Mouse (Mus musculus) small intestine, adult 2 months (tissue): ENCODE measurements around the gene Rpusd4. TPM values are rescaled to one million over a fixed set of nuclear protein-coding genes. Genes with fewer than 3 reads are reported as not detected.

Experiments
- H3K27ac ChIP-seq: fragments of 200-500 bp; 2 replicates; pipeline ENCODE4 v1.5.1; 2012; ENCODE audit warnings: low read depth, low read length, control low read depth, inconsistent platforms; ENCODE audit not compliant: insufficient read depth
- H3K27me3 ChIP-seq: fragments of 200-500 bp; 2 replicates; pipeline ENCODE4 v1.6.1; 2012; ENCODE audit warnings: mild to moderate bottlenecking, moderate library complexity, low read length, inconsistent platforms; ENCODE audit not compliant: control insufficient read depth, insufficient read depth
- H3K36me3 ChIP-seq: fragments of 200-500 bp; 2 replicates; pipeline ENCODE4 v1.6.1; 2012; ENCODE audit warnings: mild to moderate bottlenecking, low read length, control low read depth, inconsistent platforms; ENCODE audit not compliant: control insufficient read depth, insufficient read depth
- H3K4me1 ChIP-seq: fragments of 200-500 bp; 2 replicates; pipeline ENCODE4 v1.6.1; 2012; ENCODE audit warnings: low read length, inconsistent platforms, mixed read lengths; ENCODE audit not compliant: control insufficient read depth, insufficient read depth, insufficient read length
- H3K4me3 ChIP-seq: fragments of 200-500 bp; 2 replicates; pipeline ENCODE4 v1.5.1; 2012; ENCODE audit warnings: low read depth, mild to moderate bottlenecking, control low read depth, inconsistent platforms, low read length, moderate library complexity
- CTCF ChIP-seq: fragments of 200-500 bp; IDR thresholded peaks from 2 replicates; pipeline ENCODE4 v1.5.1; 2012; ENCODE audit warnings: low read depth, mild to moderate bottlenecking, control low read depth, inconsistent platforms, low read length, moderate library complexity, mixed read lengths; ENCODE audit not compliant: insufficient replicate concordance, insufficient read length; ENCODE audit errors: extremely low read depth
- POLR2A ChIP-seq: fragments of 200-500 bp; IDR thresholded peaks from 2 replicates; pipeline ENCODE4 v1.6.1; 2012; ENCODE audit warnings: low read depth, mild to moderate bottlenecking, control low read depth, inconsistent platforms, low read length, moderate library complexity
- WGBS: fragments of 180-500 bp; shearing (Covaris S2); methylation state at CpG from one replicate; pipeline ENCODE4 v1.1.7; 2018; 5-methylcytosine and 5-hydroxymethylcytosine counted together
- polyA plus RNA-seq: library from polyadenylated mRNA; depleted of rRNA; stranded (reverse); fragments of >200 nt; gene quantifications from 2 replicates; pipeline ENCODE4 v1.2.3, GENCODE M21; 2012; rRNA removed

Rpusd4 gene
- polyA plus RNA-seq, 1 experiment: 3.8 TPM

GRCm38 (mm10) chr9:35320288-35320687 is 52.6 kb downstream of the Rpusd4 start:
- Histone ChIP-seq H3K4me1 (peaks cover 11% of the 10 kb centered on the region; the same call in 1 of the 2 replicates), H3K4me3 (no peak overlapping the region), H3K27ac (no peak overlapping the region), H3K36me3 (no peaks in the 10 kb centered on the region), H3K27me3 (no peaks in the 10 kb centered on the region)
- TF ChIP-seq POLR2A: no peak
- TF ChIP-seq CTCF: no peak
- 93% methylated on average over 4 of the region's 4 CpGs for WGBS

- no peak overlapping the region for H3K4me3 ChIP-seq
- WGBS: 72% methylated on average over 4 of the region's 4 CpGs
- no peaks in the 10 kb centered on the region for H3K36me3 ChIP-seq
- H3K27me3 ChIP-seq: no peaks in the 10 kb centered on the region
- peaks cover 8% of the 10 kb centered on the region; the same call in 1 of the 2 replicates for H3K4me1 ChIP-seq
- H3K27ac ChIP-seq: no peak overlapping the region
- TF ChIP-seq POLR2A (no peak), CTCF (no peak)
Measured at GRCm38 (mm10) chr9:35323974-35324373, 56.3 kb downstream of the Rpusd4 start.

GRCm38 (mm10) chr9:35324571-35324970 is 56.9 kb downstream of the Rpusd4 start:
- H3K36me3 ChIP-seq: no peaks in the 10 kb centered on the region
- H3K4me1 ChIP-seq: peaks cover 2% of the 10 kb centered on the region; the same call in 1 of the 2 replicates
- H3K27me3 ChIP-seq: no peaks in the 10 kb centered on the region
- H3K27ac ChIP-seq: no peak overlapping the region
- H3K4me3 ChIP-seq: no peak overlapping the region
- 40% methylated on average over 2 of the region's 2 CpGs for WGBS
- TF ChIP-seq CTCF (no peak), POLR2A (no peak)

- TF ChIP-seq POLR2A (no peak), CTCF (no peak)
- Histone ChIP-seq H3K36me3 (no peaks in the 10 kb centered on the region), H3K27ac (no peak overlapping the region), H3K4me3 (no peak overlapping the region), H3K4me1 (no peaks in the 10 kb centered on the region), H3K27me3 (no peaks in the 10 kb centered on the region)
- WGBS: 93% methylated on average over 7 of the region's 7 CpGs
Measured at GRCm38 (mm10) chr9:35326644-35327263, 59.1 kb downstream of the Rpusd4 start.

Other genes with a start within 250 kb of the Rpusd4 start
- gene St3gal4, start 148.6 kb upstream of the Rpusd4 start, polyA plus RNA-seq: 97.6 and 354 TPM in 2 replicates
- gene Dcps, start 91.8 kb upstream of the Rpusd4 start, polyA plus RNA-seq: 9.4 and 18.4 TPM in 2 replicates
- gene Srpr, start 67.7 kb upstream of the Rpusd4 start, polyA plus RNA-seq: 35.7 and 39.7 TPM in 2 replicates
- gene Tirap, start 67.6 kb upstream of the Rpusd4 start, polyA plus RNA-seq: 10.4 and 13.0 TPM in 2 replicates
- 6.1 and 10.6 TPM in 2 replicates for gene Foxred1, start 56.8 kb upstream of the Rpusd4 start, polyA plus RNA-seq
- gene Fam118b, start 60 bp upstream of the Rpusd4 start, polyA plus RNA-seq: 10.8 and 17.2 TPM in 2 replicates
- gene Cdon, start 153.3 kb downstream of the Rpusd4 start, polyA plus RNA-seq: 1.4 TPM in 2 replicates